In genomic region chr3:121068676-121069075, GRCm38 (mm10) we compare ENCODE assay signal across 26 mouse cellular contexts.
"Had no signal": no experiment of that assay in that cellular context is flagged by ENCODE, and none has a peak within 500 bp of the region (broad histone marks: within the 10 kb centered on the region; RNA-seq: fewer than 3 reads in every experiment).

No protein-coding gene starts in this region.

- H3K27ac ChIP-seq: heart, adult 2 months; heart, embryonic 13.5 days; heart, embryonic 15.5 days; hindbrain, embryonic 13.5 days; hindbrain, embryonic 15.5 days; hindbrain, postnatal 0 days; kidney, embryonic 15.5 days; kidney, postnatal 0 days; limb, embryonic 12.5 days; liver, embryonic 13.5 days; liver, embryonic 15.5 days had no signal

- H3K4me3 ChIP-seq: heart, adult 2 months; heart, embryonic 13.5 days; heart, embryonic 15.5 days; hindbrain, embryonic 13.5 days; hindbrain, embryonic 15.5 days; kidney, embryonic 15.5 days; limb, embryonic 12.5 days; liver, embryonic 13.5 days; liver, embryonic 15.5 days had no signal

- H3K9me3 ChIP-seq: heart, embryonic 13.5 days; heart, embryonic 15.5 days; hindbrain, embryonic 13.5 days; hindbrain, embryonic 15.5 days; kidney, embryonic 15.5 days; limb, embryonic 12.5 days; liver, embryonic 13.5 days; liver, embryonic 15.5 days had no signal

- ATAC-seq: hindbrain, postnatal 0 days; intestine, embryonic 16.5 days; liver, postnatal 0 days had no signal

- H3K4me1 ChIP-seq: heart, embryonic 13.5 days; heart, embryonic 15.5 days; hindbrain, embryonic 13.5 days; hindbrain, embryonic 15.5 days; kidney, embryonic 15.5 days; limb, embryonic 12.5 days; liver, embryonic 13.5 days; liver, embryonic 15.5 days had no signal

- H3K36me3 ChIP-seq: heart, embryonic 13.5 days; heart, embryonic 15.5 days; hindbrain, embryonic 13.5 days; hindbrain, embryonic 15.5 days; kidney, embryonic 15.5 days; limb, embryonic 12.5 days; liver, embryonic 13.5 days; liver, embryonic 15.5 days had no signal

- DNase-seq: gastrocnemius, postnatal 14 days; gastrocnemius, postnatal 36 days; heart, adult 2 months; heart, postnatal 14 days; heart, postnatal 36 days; kidney, adult 11 months; kidney, adult 2 months; kidney, adult 9 months; kidney, postnatal 14 days; kidney, postnatal 36 days; layer of hippocampus, adult 9-11 months; layer of hippocampus, postnatal 36 days; left cerebral cortex, postnatal 4 days; liver; liver, embryonic 13.5 days; liver, postnatal 0 days had no signal

- H3K27me3 ChIP-seq: heart, embryonic 13.5 days; heart, embryonic 15.5 days; hindbrain, embryonic 13.5 days; hindbrain, embryonic 15.5 days; kidney, embryonic 15.5 days; limb, embryonic 12.5 days; liver, embryonic 13.5 days; liver, embryonic 15.5 days had no signal
